Mouse (Mus musculus) liver, embryonic 13.5 days (tissue): ENCODE data around the gene Meis2. TPM values are rescaled to one million over a fixed set of nuclear protein-coding genes. Genes with fewer than 3 reads are reported as not detected.

Experiments
- ATAC-seq: fragments of 200-750 bp; cut with Nextera tagmentation; 2 replicates; pipeline ENCODE4 v1.8.0; 2017; ENCODE audit warnings: low read depth, mild to moderate bottlenecking, moderate number of reproducible peaks, moderate library complexity
- DNase-seq: peaks from one replicate; pipeline ENCODE4 v3.0.0; 2022
- H3K27ac ChIP-seq: fragments of 300-500 bp; sonication (generic); 2 replicates; pipeline ENCODE4 v1.5.1; 2015; ENCODE audit warnings: moderate library complexity, mild to moderate bottlenecking, inconsistent platforms
- H3K27me3 ChIP-seq: fragments of 300-500 bp; sonication (generic); 2 replicates; pipeline ENCODE4 v1.6.1; 2015; ENCODE audit warnings: mild to moderate bottlenecking, inconsistent platforms
- H3K36me3 ChIP-seq: fragments of 300-500 bp; sonication (generic); 2 replicates; pipeline ENCODE4 v1.6.1; 2015; ENCODE audit warnings: mild to moderate bottlenecking, inconsistent platforms
- H3K4me1 ChIP-seq: fragments of 300-500 bp; sonication (generic); replicated peaks from 2 replicates; pipeline ENCODE4 v1.6.1; 2015; ENCODE audit warnings: inconsistent platforms
- H3K4me2 ChIP-seq: fragments of 300-500 bp; sonication (generic); 2 replicates; pipeline ENCODE4 v1.6.1; 2015; ENCODE audit warnings: inconsistent platforms, mild to moderate bottlenecking, moderate library complexity
- H3K4me3 ChIP-seq: fragments of 300-500 bp; sonication (generic); replicated peaks from 2 replicates; pipeline ENCODE4 v1.5.1; 2015; ENCODE audit warnings: mild to moderate bottlenecking, inconsistent platforms
- H3K9ac ChIP-seq: fragments of 300-500 bp; sonication (generic); 2 replicates; pipeline ENCODE4 v1.6.1; 2015; ENCODE audit warnings: mild to moderate bottlenecking, inconsistent platforms
- H3K9me3 ChIP-seq: fragments of 300-500 bp; sonication (generic); replicated peaks from 2 replicates; pipeline ENCODE4 v1.6.1; 2016; ENCODE audit warnings: inconsistent platforms
- WGBS: fragments of 180-500 bp; shearing (Covaris S2); methylation state at CpG from one replicate; pipeline ENCODE4 v1.1.7; 2015; ENCODE audit not compliant: insufficient replicate concordance; 5-methylcytosine and 5-hydroxymethylcytosine counted together
- polyA plus RNA-seq: library from polyadenylated mRNA; unstranded; fragments of >200 nt; fragmentation: Nextera tagmentation; extraction: Ambion mirVana; gene quantifications from 2 replicates; pipeline ENCODE4 v1.2.1, GENCODE M21; 2015

Gene Meis2
- polyA plus RNA-seq, 1 experiment from 2014 or later: 2.1 TPM

GRCm38 (mm10) chr2:115914539-115914938, 151.1 kb downstream of the Meis2 start:
- no peak overlapping the region for H3K9ac ChIP-seq

GRCm38 (mm10) chr2:115912948-115913529, 152.6 kb downstream of the Meis2 start:
- no peaks in the 10 kb centered on the region for H3K27me3 ChIP-seq
- no peak overlapping the region for H3K4me2 ChIP-seq
- no peak overlapping the region for H3K27ac ChIP-seq
- H3K4me1 ChIP-seq: 0 out of 2 replicates have a peak, but pooled peaks cover 8% of the 10 kb centered on the region
- ATAC-seq: no peak
- H3K4me3 ChIP-seq: no peak overlapping the region
- 5% methylated on average over 7 of the region's 7 CpGs for WGBS
- no peaks in the 10 kb centered on the region for H3K36me3 ChIP-seq
- no peaks in the 10 kb centered on the region for H3K9me3 ChIP-seq
- no peak for DNase-seq
- H3K9ac ChIP-seq: no peak overlapping the region

More at GRCm38 (mm10) chr2:115914539-115914938, 151.1 kb downstream of the Meis2 start:
- no peak for DNase-seq
- 54% methylated on average over 4 of the region's 4 CpGs for WGBS
- H3K27ac ChIP-seq: no peak overlapping the region
- no peaks in the 10 kb centered on the region for H3K36me3 ChIP-seq
- no peaks in the 10 kb centered on the region for H3K27me3 ChIP-seq
- H3K4me2 ChIP-seq: no peak overlapping the region
- 0 out of 2 replicates have a peak, but pooled peaks cover 8% of the 10 kb centered on the region for H3K4me1 ChIP-seq
- no peak overlapping the region for H3K4me3 ChIP-seq
- no peak for ATAC-seq
- no peaks in the 10 kb centered on the region for H3K9me3 ChIP-seq

- ATAC-seq: no peak
- Histone ChIP-seq H3K4me2 (no peak overlapping the region), H3K27ac (0 out of 2 replicates have a peak overlapping the region, but pooled peaks have one; percentile 5), H3K4me1 (0 out of 2 replicates have a peak, but pooled peaks cover 8% of the 10 kb centered on the region), H3K36me3 (no peaks in the 10 kb centered on the region), H3K9me3 (no peaks in the 10 kb centered on the region), H3K9ac (no peak overlapping the region), H3K4me3 (no peak overlapping the region), H3K27me3 (no peaks in the 10 kb centered on the region)
- DNase-seq: no peak
- WGBS: 66% methylated on average over 17 of the region's 17 CpGs
Observed at GRCm38 (mm10) chr2:115911913-115912642, 153.6 kb downstream of the Meis2 start.

- H3K27me3 ChIP-seq: no peaks in the 10 kb centered on the region
- H3K4me3 ChIP-seq: no peak overlapping the region
- no peak for ATAC-seq
- H3K4me2 ChIP-seq: no peak overlapping the region
- no peak overlapping the region for H3K9ac ChIP-seq
- no peaks in the 10 kb centered on the region for H3K9me3 ChIP-seq
- H3K27ac ChIP-seq: no peak overlapping the region
- WGBS: 17% methylated on average over 4 of the region's 4 CpGs
- DNase-seq: no peak
- 0 out of 2 replicates have a peak, but pooled peaks cover 8% of the 10 kb centered on the region for H3K4me1 ChIP-seq
- no peaks in the 10 kb centered on the region for H3K36me3 ChIP-seq
Observed at GRCm38 (mm10) chr2:115910217-115910616, 155.4 kb downstream of the Meis2 start.

- H3K36me3 ChIP-seq: no peaks in the 10 kb centered on the region
- no peak overlapping the region for H3K4me3 ChIP-seq
- H3K27me3 ChIP-seq: no peaks in the 10 kb centered on the region
- H3K9me3 ChIP-seq: no peaks in the 10 kb centered on the region
- no peaks in the 10 kb centered on the region for H3K4me1 ChIP-seq
- WGBS: 75% methylated on average over 6 of the region's 6 CpGs
- H3K4me2 ChIP-seq: no peak overlapping the region
- DNase-seq (no peak), ATAC-seq (no peak)
- no peak overlapping the region for H3K9ac ChIP-seq
- H3K27ac ChIP-seq: no peak overlapping the region
Observed at GRCm38 (mm10) chr2:115901007-115901406, 164.6 kb downstream of the Meis2 start.

- no peaks in the 10 kb centered on the region for H3K36me3 ChIP-seq
- H3K4me2 ChIP-seq: no peak overlapping the region
- ATAC-seq: no peak
- no peaks in the 10 kb centered on the region for H3K27me3 ChIP-seq
- H3K4me3 ChIP-seq: no peak overlapping the region
- no peak for DNase-seq
- H3K27ac ChIP-seq: no peak overlapping the region
- no peaks in the 10 kb centered on the region for H3K4me1 ChIP-seq
- H3K9me3 ChIP-seq: no peaks in the 10 kb centered on the region
- 70% methylated on average over 5 of the region's 5 CpGs for WGBS
- no peak overlapping the region for H3K9ac ChIP-seq
Observed at GRCm38 (mm10) chr2:115897559-115897958, 168.1 kb downstream of the Meis2 start.

- Histone ChIP-seq H3K36me3 (no peaks in the 10 kb centered on the region), H3K27me3 (no peaks in the 10 kb centered on the region), H3K4me1 (no peaks in the 10 kb centered on the region), H3K4me2 (no peak overlapping the region), H3K27ac (no peak overlapping the region), H3K4me3 (no peak overlapping the region), H3K9me3 (no peaks in the 10 kb centered on the region), H3K9ac (no peak overlapping the region)
- no peak for DNase-seq
- no peak for ATAC-seq
- 23% methylated on average over 2 of the region's 2 CpGs for WGBS
Observed at GRCm38 (mm10) chr2:115897001-115897400, 168.6 kb downstream of the Meis2 start.

- Histone ChIP-seq H3K27ac (no peak overlapping the region), H3K27me3 (no peaks in the 10 kb centered on the region), H3K4me3 (no peak overlapping the region), H3K9me3 (no peaks in the 10 kb centered on the region), H3K4me1 (no peaks in the 10 kb centered on the region), H3K4me2 (no peak overlapping the region), H3K9ac (no peak overlapping the region), H3K36me3 (no peaks in the 10 kb centered on the region)
- DNase-seq (no peak), ATAC-seq (no peak)
- WGBS: 73% methylated on average over 3 of the region's 3 CpGs
Observed at GRCm38 (mm10) chr2:115895717-115896116, 169.9 kb downstream of the Meis2 start.

GRCm38 (mm10) chr2:115895256-115895655, 170.4 kb downstream of the Meis2 start:
- no peaks in the 10 kb centered on the region for H3K9me3 ChIP-seq
- no peaks in the 10 kb centered on the region for H3K4me1 ChIP-seq
- H3K4me3 ChIP-seq: no peak overlapping the region
- DNase-seq (no peak), ATAC-seq (no peak)
- H3K27ac ChIP-seq: no peak overlapping the region
- H3K36me3 ChIP-seq: no peaks in the 10 kb centered on the region
- H3K9ac ChIP-seq: no peak overlapping the region
- no peaks in the 10 kb centered on the region for H3K27me3 ChIP-seq
- 77% methylated on average over 2 of the region's 2 CpGs for WGBS
- H3K4me2 ChIP-seq: no peak overlapping the region

- WGBS: 68% methylated on average over 6 of the region's 6 CpGs
- no peak for DNase-seq
- Histone ChIP-seq H3K36me3 (no peaks in the 10 kb centered on the region), H3K27me3 (no peaks in the 10 kb centered on the region), H3K4me1 (no peaks in the 10 kb centered on the region), H3K9ac (no peak overlapping the region), H3K9me3 (no peaks in the 10 kb centered on the region), H3K4me3 (no peak overlapping the region), H3K4me2 (no peak overlapping the region), H3K27ac (no peak overlapping the region)
- no peak for ATAC-seq
Observed at GRCm38 (mm10) chr2:115893113-115893512, 172.5 kb downstream of the Meis2 start.

- H3K4me1 ChIP-seq: no peaks in the 10 kb centered on the region
- H3K36me3 ChIP-seq: no peaks in the 10 kb centered on the region
- no peak overlapping the region for H3K9ac ChIP-seq
- H3K9me3 ChIP-seq: no peaks in the 10 kb centered on the region
- H3K4me3 ChIP-seq: no peak overlapping the region
- H3K27ac ChIP-seq: no peak overlapping the region
- WGBS: 41% methylated on average over 2 of the region's 2 CpGs
- H3K4me2 ChIP-seq: no peak overlapping the region
- DNase-seq (no peak), ATAC-seq (no peak)
- H3K27me3 ChIP-seq: no peaks in the 10 kb centered on the region
Observed at GRCm38 (mm10) chr2:115890715-115891114, 174.9 kb downstream of the Meis2 start.

- no peak for ATAC-seq
- whole genome bisulfite sequencing: 39% methylated on average over 3 of the region's 3 CpGs
Observed at GRCm38 (mm10) chr2:115890030-115890429, 175.6 kb downstream of the Meis2 start.

More at GRCm38 (mm10) chr2:115890030-115890429, 175.6 kb downstream of the Meis2 start:
- no peak overlapping the region for H3K9ac ChIP-seq
- no peaks in the 10 kb centered on the region for H3K9me3 ChIP-seq
- DNase-seq: no peak
- no peaks in the 10 kb centered on the region for H3K4me1 ChIP-seq
- no peaks in the 10 kb centered on the region for H3K27me3 ChIP-seq
- H3K4me2 ChIP-seq: no peak overlapping the region
- H3K27ac ChIP-seq: no peak overlapping the region
- no peak overlapping the region for H3K4me3 ChIP-seq
- H3K36me3 ChIP-seq: no peaks in the 10 kb centered on the region
